Mouse (Mus musculus) stomach, embryonic 15.5 days (tissue): Measurements from ENCODE around the gene Srcap. TPM values are rescaled to one million over a fixed set of nuclear protein-coding genes. Genes with fewer than 3 reads are reported as not detected.
A peak's percentile ranks its signal among the peaks of the same experiment; 100 is the strongest.
"Not testable (repeated sequence)": the region's sequence is repeated elsewhere in the genome, so short reads cannot be mapped to it uniquely, and the experiment has no call there.

Experiments used
- ATAC-seq: fragments of 200-750 bp; cut with Nextera tagmentation; 2 replicates; pipeline ENCODE4 v1.8.0; 2017; ENCODE audit warnings: low read depth, moderate number of reproducible peaks, moderate TSS enrichment; ENCODE audit not compliant: insufficient read depth, low FRiP score
- H3K27ac ChIP-seq: fragments of 300-500 bp; sonication (generic); 2 replicates; pipeline ENCODE4 v1.5.1; 2015; ENCODE audit warnings: mild to moderate bottlenecking, inconsistent platforms
- H3K27me3 ChIP-seq: fragments of 300-500 bp; sonication (generic); replicated peaks from 2 replicates; pipeline ENCODE4 v1.6.1; 2015; ENCODE audit warnings: inconsistent platforms
- H3K36me3 ChIP-seq: fragments of 300-500 bp; sonication (generic); 2 replicates; pipeline ENCODE4 v1.6.1; 2015; ENCODE audit warnings: inconsistent platforms
- H3K4me1 ChIP-seq: fragments of 300-500 bp; sonication (generic); 2 replicates; pipeline ENCODE4 v1.6.1; 2015; ENCODE audit warnings: inconsistent platforms
- H3K4me2 ChIP-seq: fragments of 300-500 bp; sonication (generic); 2 replicates; pipeline ENCODE4 v1.6.1; 2015; ENCODE audit warnings: mild to moderate bottlenecking, inconsistent platforms
- H3K4me3 ChIP-seq: fragments of 300-500 bp; sonication (generic); replicated peaks from 2 replicates; pipeline ENCODE4 v1.5.1; 2015; ENCODE audit warnings: inconsistent platforms
- H3K9ac ChIP-seq: fragments of 300-500 bp; sonication (generic); 2 replicates; pipeline ENCODE4 v1.6.1; 2015; ENCODE audit warnings: inconsistent platforms
- H3K9me3 ChIP-seq: fragments of 300-500 bp; sonication (generic); 2 replicates; pipeline ENCODE4 v1.6.1; 2016; ENCODE audit warnings: inconsistent platforms
- WGBS: fragments of 180-500 bp; shearing (Covaris S2); methylation state at CpG from one replicate; pipeline ENCODE4 v1.1.7; 2015; 5-methylcytosine and 5-hydroxymethylcytosine counted together
- polyA plus RNA-seq: library from polyadenylated mRNA; unstranded; fragments of >200 nt; fragmentation: Nextera tagmentation; extraction: Ambion mirVana; gene quantifications from 2 replicates; pipeline ENCODE4 v1.2.1, GENCODE M21; 2015

Srcap gene
- polyA plus RNA-seq, result 49.7 and 55.4 TPM in 2 replicates

- Histone ChIP-seq H3K9ac (peak within 1 kb of the TSS; percentile 94), H3K27ac (peak within 1 kb of the TSS; percentile 99), H3K27me3 (no peaks in the 10 kb centered on the region), H3K4me2 (peak within 1 kb of the TSS; percentile 66), H3K4me1 (peaks cover 5% of the 10 kb centered on the region; the same call in 1 of the 2 replicates), H3K4me3 (peak within 1 kb of the TSS; percentile 82), H3K36me3 (peaks cover 8% of the 10 kb centered on the region), H3K9me3 (no peaks in the 10 kb centered on the region)
- ATAC-seq, result peak; percentile 97
- under 1% methylated on average over 37 of the region's 37 CpGs for WGBS
Observed at GRCm38 (mm10) chr7:127511808-127512230, at the start of gene Srcap. Gene Srcap, plus strand, starts transcription at chr7:127511983.

GRCm38 (mm10) chr7:127465191-127465590 is 46.6 kb upstream of the Srcap start:
- ATAC-seq, result no peak
- H3K9me3 ChIP-seq, result no peaks in the 10 kb centered on the region
- H3K9ac ChIP-seq, result no peak overlapping the region
- H3K4me3 ChIP-seq, result no peak overlapping the region
- H3K4me1 ChIP-seq, result 0 out of 2 replicates have a peak, but pooled peaks cover 4% of the 10 kb centered on the region
- 95% methylated on average over 3 of the region's 3 CpGs for WGBS
- peaks cover 18% of the 10 kb centered on the region for H3K36me3 ChIP-seq
- no peak overlapping the region for H3K4me2 ChIP-seq
- H3K27me3 ChIP-seq, result no peaks in the 10 kb centered on the region
- no peak overlapping the region for H3K27ac ChIP-seq

GRCm38 (mm10) chr7:127465670-127466069 is 46.1 kb upstream of the Srcap start:
- H3K27me3 ChIP-seq, H3K27ac ChIP-seq, H3K9ac ChIP-seq, H3K9me3 ChIP-seq, ATAC-seq, H3K4me2 ChIP-seq, H3K4me3 ChIP-seq, H3K4me1 ChIP-seq: not testable (repeated sequence)
- peaks cover 17% of the 10 kb centered on the region for H3K36me3 ChIP-seq
- 92% methylated on average over 2 of the region's 2 CpGs for WGBS

- H3K4me3 ChIP-seq, result no peak overlapping the region
- WGBS, result 92% methylated on average over 4 of the region's 4 CpGs
- no peaks in the 10 kb centered on the region for H3K27me3 ChIP-seq
- ATAC-seq, result no peak
- H3K4me2 ChIP-seq, result no peak overlapping the region
- peaks cover 12% of the 10 kb centered on the region for H3K36me3 ChIP-seq
- H3K9ac ChIP-seq, result no peak overlapping the region
- no peaks in the 10 kb centered on the region for H3K9me3 ChIP-seq
- no peak overlapping the region for H3K27ac ChIP-seq
- H3K4me1 ChIP-seq, result 0 out of 2 replicates have a peak, but pooled peaks cover 4% of the 10 kb centered on the region
Observed at GRCm38 (mm10) chr7:127466606-127467005, 45.2 kb upstream of the Srcap start.

- peak overlapping the region; percentile 99 for H3K27ac ChIP-seq
- no peaks in the 10 kb centered on the region for H3K27me3 ChIP-seq
- peak overlapping the region; percentile 87 for H3K4me2 ChIP-seq
- no peaks in the 10 kb centered on the region for H3K9me3 ChIP-seq
- peak overlapping the region; percentile 35; the same call in 1 of the 2 replicates for H3K9ac ChIP-seq
- peaks cover 24% of the 10 kb centered on the region for H3K36me3 ChIP-seq
- peaks cover 9% of the 10 kb centered on the region; the same call in 1 of the 2 replicates for H3K4me1 ChIP-seq
- no peak for ATAC-seq
- WGBS, result 6% methylated on average over 10 of the region's 10 CpGs
- peak overlapping the region; percentile 81 for H3K4me3 ChIP-seq
Observed at GRCm38 (mm10) chr7:127470011-127470715, 41.6 kb upstream of the Srcap start.

GRCm38 (mm10) chr7:127470743-127471645 is 40.8 kb upstream of the Srcap start:
- WGBS, result under 1% methylated on average over 46 of the region's 46 CpGs
- peak overlapping the region; percentile 81 for H3K4me3 ChIP-seq
- ATAC-seq, result peak; percentile 89
- peaks cover 12% of the 10 kb centered on the region; the same call in 1 of the 2 replicates for H3K4me1 ChIP-seq
- peaks cover 33% of the 10 kb centered on the region for H3K36me3 ChIP-seq
- no peaks in the 10 kb centered on the region for H3K9me3 ChIP-seq
- H3K27me3 ChIP-seq, result no peaks in the 10 kb centered on the region
- peak overlapping the region; percentile 87 for H3K4me2 ChIP-seq
- peak overlapping the region; percentile 81 for H3K9ac ChIP-seq
- peak overlapping the region; percentile 99 for H3K27ac ChIP-seq

- WGBS, result 0% methylated on average over 24 of the region's 25 CpGs
- peaks cover 35% of the 10 kb centered on the region for H3K36me3 ChIP-seq
Observed at GRCm38 (mm10) chr7:127471646-127472010, 40.2 kb upstream of the Srcap start.

GRCm38 (mm10) chr7:127472060-127472459 is 39.7 kb upstream of the Srcap start:
- no peak for ATAC-seq
- WGBS, result 3% methylated on average over 7 of the region's 7 CpGs
- Histone ChIP-seq H3K4me2 (peak overlapping the region; percentile 87), H3K27me3 (no peaks in the 10 kb centered on the region), H3K9me3 (no peaks in the 10 kb centered on the region), H3K4me3 (peak overlapping the region; percentile 81), H3K27ac (peak overlapping the region; percentile 99), H3K36me3 (peaks cover 33% of the 10 kb centered on the region), H3K9ac (peak overlapping the region; percentile 81), H3K4me1 (peaks cover 19% of the 10 kb centered on the region)

More at GRCm38 (mm10) chr7:127471646-127472010, 40.2 kb upstream of the Srcap start:
- Histone ChIP-seq H3K9ac (peak overlapping the region; percentile 81), H3K4me1 (peaks cover 15% of the 10 kb centered on the region; the same call in 1 of the 2 replicates), H3K4me2 (peak overlapping the region; percentile 87), H3K27me3 (no peaks in the 10 kb centered on the region), H3K27ac (peak overlapping the region; percentile 99), H3K4me3 (peak overlapping the region; percentile 81), H3K9me3 (no peaks in the 10 kb centered on the region)
- ATAC-seq, result peak; percentile 9

- Histone ChIP-seq H3K27me3 (no peaks in the 10 kb centered on the region), H3K4me3 (no peak overlapping the region), H3K9me3 (no peaks in the 10 kb centered on the region), H3K4me2 (no peak overlapping the region), H3K4me1 (peaks cover 21% of the 10 kb centered on the region), H3K9ac (no peak overlapping the region), H3K27ac (no peak overlapping the region), H3K36me3 (peaks cover 33% of the 10 kb centered on the region)
- WGBS, result 86% methylated on average over 5 of the region's 5 CpGs
- ATAC-seq, result no peak
Observed at GRCm38 (mm10) chr7:127473705-127474104, 38.1 kb upstream of the Srcap start.

- H3K4me2 ChIP-seq, result no peak overlapping the region
- H3K4me3 ChIP-seq, result no peak overlapping the region
- peaks cover 33% of the 10 kb centered on the region for H3K36me3 ChIP-seq
- 78% methylated on average over 6 of the region's 6 CpGs for WGBS
- no peaks in the 10 kb centered on the region for H3K9me3 ChIP-seq
- peaks cover 22% of the 10 kb centered on the region for H3K4me1 ChIP-seq
- H3K27ac ChIP-seq, result no peak overlapping the region
- H3K9ac ChIP-seq, result no peak overlapping the region
- ATAC-seq, result no peak
- H3K27me3 ChIP-seq, result no peaks in the 10 kb centered on the region
Observed at GRCm38 (mm10) chr7:127474378-127475070, 37.3 kb upstream of the Srcap start.

- H3K9me3 ChIP-seq, result no peaks in the 10 kb centered on the region
- no peak overlapping the region for H3K4me3 ChIP-seq
- 93% methylated on average over 11 of the region's 11 CpGs for WGBS
- no peak overlapping the region for H3K4me2 ChIP-seq
- H3K27ac ChIP-seq, result no peak overlapping the region
- peaks cover 25% of the 10 kb centered on the region for H3K4me1 ChIP-seq
- ATAC-seq, result no peak
- H3K9ac ChIP-seq, result no peak overlapping the region
- H3K27me3 ChIP-seq, result no peaks in the 10 kb centered on the region
- peaks cover 33% of the 10 kb centered on the region for H3K36me3 ChIP-seq
Observed at GRCm38 (mm10) chr7:127475186-127475740, 36.5 kb upstream of the Srcap start.
